Mouse (Mus musculus): ENCODE results near the gene Stk32c.

GRCm38 (mm10) chr7:139084316-139084715, 128.8 kb downstream of the Stk32c start:
- TF ChIP-seq CTCF (IDR thresholded peaks at IDR 0.05; ENCODE audit: extremely low read depth, insufficient read depth, low read length) (no peak), POLR2A (IDR thresholded peaks at IDR 0.05; ENCODE audit: extremely low read depth, insufficient read depth, low read length) (no peak)
